Mouse (Mus musculus) CH12.LX (cell line): ENCODE data around the gene Tmc5. TPM values are rescaled to one million over a fixed set of nuclear protein-coding genes. Genes with fewer than 3 reads are reported as not detected.
A peak's percentile ranks its signal among the peaks of the same experiment; 100 is the strongest.

Experiments
- DNase-seq: peaks from one replicate; pipeline ENCODE4 v3.0.0-alpha.2; 2013; ENCODE audit errors: extremely low read depth
- H3K27ac ChIP-seq: 2 replicates; pipeline ENCODE4 v1.5.1; 2012; ENCODE audit warnings: low read depth, mild to moderate bottlenecking, control low read depth, moderate library complexity; ENCODE audit not compliant: insufficient read depth
- H3K27me3 ChIP-seq: replicated peaks from 2 replicates; pipeline ENCODE3; 2012; ENCODE audit warnings: inconsistent platforms
- H3K36me3 ChIP-seq, 2 experiments: replicated peaks in 1 of 2; 2 replicates each; pipeline versions ENCODE3 to v1.6.1; 2012; ENCODE audit warnings: inconsistent platforms in 1 of 2, low read length in 1 of 2, mild to moderate bottlenecking in 1 of 2, mixed read lengths in 1 of 2, moderate library complexity in 1 of 2; ENCODE audit not compliant: control insufficient read depth in 1 of 2, insufficient read depth in 1 of 2
- H3K4me1 ChIP-seq, 2 experiments: 2 replicates each; pipeline ENCODE4 v1.6.1; 2012; ENCODE audit warnings: inconsistent platforms in 1 of 2, moderate library complexity in 1 of 2; ENCODE audit not compliant: insufficient read depth in 2 of 2, control insufficient read depth in 1 of 2
- H3K4me2 ChIP-seq: 2 replicates; pipeline ENCODE4 v1.6.1; 2012; ENCODE audit warnings: low read depth, mild to moderate bottlenecking, control low read depth; ENCODE audit not compliant: poor library complexity, insufficient read depth, severe bottlenecking
- H3K4me3 ChIP-seq, 3 experiments: fragments of 150-350 bp in 1 of 3; sonication (generic) in 1 of 3; replicated peaks in 1 of 3; 2 replicates each; pipeline versions ENCODE3 to v1.5.1; 2011 to 2012; ENCODE audit warnings: low read depth in 2 of 3, low read length in 2 of 3, mild to moderate bottlenecking in 2 of 3, moderate library complexity in 2 of 3, control low read depth in 1 of 3, improper control_type of control experiment in 1 of 3, inconsistent platforms in 1 of 3, mixed read lengths in 1 of 3; ENCODE audit not compliant: poor library complexity in 1 of 3
- H3K79me2 ChIP-seq: replicated peaks from 2 replicates; pipeline ENCODE4 v1.6.1; 2012; ENCODE audit warnings: mild to moderate bottlenecking, moderate library complexity; ENCODE audit not compliant: control insufficient read depth, poor library complexity, insufficient read depth, severe bottlenecking; ENCODE audit errors: extremely low read depth
- H3K9ac ChIP-seq: 2 replicates; pipeline ENCODE4 v1.6.1; 2012; ENCODE audit warnings: low read depth, mild to moderate bottlenecking, control low read depth, moderate library complexity; ENCODE audit not compliant: insufficient read depth
- H3K9me3 ChIP-seq: replicated peaks from 2 replicates; pipeline ENCODE3; 2012; ENCODE audit warnings: low read length, inconsistent platforms, mixed read lengths
- BHLHE40 ChIP-seq: IDR thresholded peaks from 2 replicates; pipeline ENCODE4 v1.6.1; 2011; ENCODE audit warnings: mild to moderate bottlenecking, low read depth, low read length, improper control_type of control experiment
- CHD1 ChIP-seq: IDR thresholded peaks from 2 replicates; pipeline ENCODE4 v1.6.1; 2012; ENCODE audit warnings: low read depth, low read length, improper control_type of control experiment, inconsistent platforms
- CHD2 ChIP-seq: IDR thresholded peaks from 2 replicates; pipeline ENCODE4 v1.6.1; 2011; ENCODE audit warnings: low read length, improper control_type of control experiment
- E2F4 ChIP-seq: IDR thresholded peaks from 2 replicates; pipeline ENCODE4 v1.6.1; 2011; ENCODE audit warnings: low read depth, low read length, improper control_type of control experiment; ENCODE audit not compliant: insufficient replicate concordance
- ELF1 ChIP-seq: IDR thresholded peaks from 2 replicates; pipeline ENCODE4 v1.6.1; 2014; ENCODE audit warnings: low read depth, mild to moderate bottlenecking, inconsistent platforms, low read length, improper control_type of control experiment
- EP300 ChIP-seq: IDR thresholded peaks from 2 replicates; pipeline ENCODE4 v1.6.1; 2011; ENCODE audit warnings: low read length, improper control_type of control experiment
- ETS1 ChIP-seq: conservative IDR thresholded peaks from 2 replicates; pipeline ENCODE4 v1.6.1; 2012; ENCODE audit warnings: low read depth, mild to moderate bottlenecking, inconsistent platforms, low read length, improper control_type of control experiment, moderate library complexity
- GABPA ChIP-seq: IDR thresholded peaks from 2 replicates; pipeline ENCODE4 v1.6.1; 2012; ENCODE audit warnings: low read depth, low read length, improper control_type of control experiment, inconsistent platforms; ENCODE audit not compliant: insufficient replicate concordance
- JUN ChIP-seq: IDR thresholded peaks from 2 replicates; pipeline ENCODE4 v1.6.1; 2011; ENCODE audit warnings: low read depth, mild to moderate bottlenecking, low read length, improper control_type of control experiment, moderate library complexity; ENCODE audit not compliant: insufficient read depth
- MAFK ChIP-seq: IDR thresholded peaks from 2 replicates; pipeline ENCODE4 v1.6.1; 2011; ENCODE audit warnings: low read length, improper control_type of control experiment; ENCODE audit not compliant: insufficient replicate concordance
- MXI1 ChIP-seq: IDR thresholded peaks from 2 replicates; pipeline ENCODE4 v1.6.1; 2011; ENCODE audit warnings: mild to moderate bottlenecking, low read depth, low read length, improper control_type of control experiment
- NRF1 ChIP-seq: IDR thresholded peaks from 2 replicates; pipeline ENCODE4 v1.6.1; 2014; ENCODE audit warnings: low read depth, mild to moderate bottlenecking, inconsistent platforms, low read length, improper control_type of control experiment, moderate library complexity
- PAX5 ChIP-seq: IDR thresholded peaks from 2 replicates; pipeline ENCODE4 v1.6.1; 2012; ENCODE audit warnings: low read length, inconsistent platforms, mixed read lengths
- POLR2A ChIP-seq: IDR thresholded peaks from 2 replicates; pipeline ENCODE4 v1.6.1; 2011; ENCODE audit warnings: low read depth, mild to moderate bottlenecking, improper control_type of control experiment, low read length
- RAD21 ChIP-seq: IDR thresholded peaks from 2 replicates; pipeline ENCODE4 v1.6.1; 2011; ENCODE audit warnings: low read depth, mild to moderate bottlenecking, low read length, improper control_type of control experiment, moderate library complexity
- RCOR1 ChIP-seq: conservative IDR thresholded peaks from 2 replicates; pipeline ENCODE4 v1.6.1; 2012; ENCODE audit warnings: low read depth, mild to moderate bottlenecking, inconsistent platforms, low read length, improper control_type of control experiment
- SIN3A ChIP-seq: IDR thresholded peaks from 2 replicates; pipeline ENCODE4 v1.6.1; 2012; ENCODE audit warnings: low read length, improper control_type of control experiment, inconsistent platforms
- TBP ChIP-seq: conservative IDR thresholded peaks from 2 replicates; pipeline ENCODE4 v1.6.1; 2011; ENCODE audit warnings: low read depth, low read length, improper control_type of control experiment
- TCF12 ChIP-seq: IDR thresholded peaks from 2 replicates; pipeline ENCODE4 v1.6.1; 2014; ENCODE audit warnings: low read depth, mild to moderate bottlenecking, inconsistent platforms, low read length, improper control_type of control experiment
- USF2 ChIP-seq: conservative IDR thresholded peaks from 2 replicates; pipeline ENCODE4 v1.6.1; 2011; ENCODE audit warnings: low read depth, low read length, improper control_type of control experiment
- ZC3H11A ChIP-seq: IDR thresholded peaks from 2 replicates; pipeline ENCODE4 v1.6.1; 2012; ENCODE audit warnings: low read depth, mild to moderate bottlenecking, inconsistent platforms, low read length, improper control_type of control experiment
- ZKSCAN1 ChIP-seq: IDR thresholded peaks from 2 replicates; pipeline ENCODE4 v1.6.1; 2012; ENCODE audit warnings: low read depth, inconsistent platforms, low read length, improper control_type of control experiment, borderline replicate concordance
- dilution Hi-C: fragments of 300-500 bp; cut with MboI; formaldehyde crosslinking; loops from 2 replicates; pipeline ENCODE4 v1.14.3; 2020; ENCODE audit warnings: low sequenced_read_pairs; ENCODE audit not compliant: extremely low pct_unique_long_range_greater_than_20kb, extremely low pct_ligation_motif_present
- in situ Hi-C: fragments of 300-500 bp; cut with MboI; formaldehyde crosslinking; loops from 3 replicates; pipeline ENCODE4 v1.14.3; 2019; ENCODE audit warnings: low sequenced_read_pairs, low pct_ligation_motif_present, low pct_unique_long_range_greater_than_20kb, mixed read lengths
- polyA plus RNA-seq: library from polyadenylated mRNA; unstranded; fragments of >175 nt; gene quantifications from 2 replicates; pipeline ENCODE4 v1.2.1, GENCODE M21; 2012; ENCODE audit warnings: low read depth; ENCODE audit not compliant: insufficient read length
- total RNA-seq, 2 experiments: library from RNA; depleted of rRNA; stranded (reverse); fragments of 300-350 nt in 1 of 2; fragments of >200 nt in 1 of 2; gene quantifications; 2 replicates each; pipeline ENCODE4 v1.2.3; 2012 to 2014

Tmc5 gene
- total and polyA plus RNA-seq, 3 experiments: not detected

DNA sequence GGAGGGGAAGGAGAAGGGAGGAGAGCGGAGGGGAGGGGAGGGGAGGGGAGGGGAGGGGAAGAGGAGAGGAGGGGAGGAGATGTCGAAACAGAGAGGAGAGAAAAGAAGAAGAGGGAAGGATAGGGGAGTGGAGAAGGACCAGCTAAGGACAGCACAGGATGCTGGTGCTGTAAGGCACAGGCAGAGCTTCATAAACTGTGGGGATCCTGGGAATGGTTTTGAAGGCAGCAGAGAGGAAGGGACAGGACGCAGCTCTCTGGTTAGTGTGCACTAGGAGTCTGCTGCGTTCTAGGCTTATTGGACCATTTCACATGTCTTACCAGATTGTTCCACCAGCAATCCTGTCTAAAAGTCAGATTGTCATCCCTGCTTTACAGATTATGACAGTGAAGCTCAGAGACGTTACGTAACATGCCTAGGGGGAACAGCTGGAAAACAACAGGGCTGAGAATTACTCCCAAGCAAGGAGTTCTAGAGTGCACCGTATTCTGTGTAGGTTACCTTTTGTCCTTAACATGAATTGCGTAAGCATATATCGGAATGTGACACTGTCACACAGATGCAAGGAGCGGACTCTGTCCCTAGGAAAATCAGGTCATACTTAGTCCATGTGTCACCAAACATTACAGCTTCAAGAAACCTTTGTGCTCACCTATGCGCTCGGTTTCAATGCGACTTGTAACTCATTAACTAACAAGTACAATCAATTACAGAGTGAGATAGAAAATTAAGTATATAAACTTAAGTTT, 30.6 kb downstream of the Tmc5 start:
- Histone ChIP-seq H3K36me3 (no peaks in the 10 kb centered on the region), H3K4me3 (no peak overlapping the region), H3K27ac (no peak overlapping the region), H3K79me2 (no peaks in the 10 kb centered on the region), H3K4me2 (no peak overlapping the region), H3K4me1 (no peaks in the 10 kb centered on the region), H3K9ac (no peak overlapping the region), H3K27me3 (peaks cover 36% of the 10 kb centered on the region), H3K9me3 (no peaks in the 10 kb centered on the region)
- TF ChIP-seq POLR2A (no peak), RAD21 (no peak), MXI1 (no peak), ELF1 (no peak), ETS1 (no peak), PAX5 (no peak), TBP (no peak), CHD1 (no peak), E2F4 (no peak), TCF12 (no peak), NRF1 (no peak), CHD2 (no peak), ZC3H11A (no peak), GABPA (no peak), BHLHE40 (no peak), JUN (no peak), EP300 (no peak), MAFK (no peak), SIN3A (no peak), RCOR1 (no peak)
- dilution Hi-C loops: no loop called here
- no peak for DNase-seq
- in situ Hi-C loops: no loop called here

DNA sequence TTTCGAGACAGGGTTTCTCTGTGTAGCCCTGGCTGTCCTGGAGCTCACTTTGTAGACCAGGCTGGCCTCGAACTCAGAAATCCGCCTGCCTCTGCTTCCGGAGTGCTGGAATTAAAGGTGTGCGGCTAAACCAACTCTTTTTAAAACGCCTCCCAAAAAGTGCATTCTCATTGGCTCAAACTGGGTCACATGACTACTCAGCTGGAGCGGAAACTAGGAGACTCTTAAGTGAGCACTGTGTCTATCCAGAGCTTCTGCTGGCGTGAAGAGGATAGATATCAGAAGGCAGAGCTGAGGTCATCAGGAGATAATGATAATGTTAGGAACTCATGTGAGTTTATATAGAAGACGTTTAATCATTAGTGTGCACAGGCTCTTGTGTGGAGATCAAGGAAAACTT, 36.0 kb downstream of the Tmc5 start:
- H3K27me3 ChIP-seq: peaks cover 3% of the 10 kb centered on the region
- H3K4me1 ChIP-seq: 0 out of 4 replicates have a peak, but pooled peaks cover 0 to 3% of the 10 kb centered on the region in 2 experiments
- H3K9me3 ChIP-seq: no peaks in the 10 kb centered on the region
- no peak for DNase-seq
- no peak overlapping the region for H3K4me3 ChIP-seq
- in situ Hi-C loops: no loop called here
- H3K27ac ChIP-seq: no peak overlapping the region
- H3K4me2 ChIP-seq: no peak overlapping the region
- dilution Hi-C loops: no loop called here
- no peaks in the 10 kb centered on the region for H3K36me3 ChIP-seq
- no peaks in the 10 kb centered on the region for H3K79me2 ChIP-seq
- TF ChIP-seq USF2 (peak; percentile 37; the same call in 1 of the 2 replicates), ZKSCAN1 (no peak)
- H3K9ac ChIP-seq: no peak overlapping the region
